Mouse (Mus musculus): ENCODE measurements around the gene Sncg.
"Not testable (repeated sequence)": the region's sequence is repeated elsewhere in the genome, so short reads cannot be mapped to it uniquely, and the experiment has no call there.

Sncg gene

DNA sequence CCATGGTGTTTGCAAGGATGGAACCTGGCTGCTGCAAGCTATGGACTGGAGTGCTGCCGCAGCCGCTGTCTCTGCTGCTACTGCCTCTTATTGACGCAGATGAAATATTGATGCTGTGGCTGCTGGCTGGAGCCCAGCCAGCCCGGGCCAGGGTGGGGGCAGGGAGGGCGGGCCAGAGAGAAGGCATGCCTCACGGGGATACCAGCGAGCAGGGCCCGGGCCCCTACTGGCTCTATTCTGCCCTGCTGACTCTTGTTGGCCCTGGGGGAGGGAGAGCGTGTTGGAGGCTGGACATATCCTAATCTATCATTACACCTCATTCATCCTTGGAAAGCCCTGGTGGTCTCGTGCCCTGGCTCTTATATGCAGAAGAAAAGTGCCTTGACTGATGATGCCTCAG lies at the start of gene Sncg:
Gene Sncg, minus strand, starts transcription at position 213 of the 400 bp plus-strand sequence.
- DNase-seq (ENCODE audit: low spot score in 2 of 2), result peak in 1 of 2 experiments; percentile 16

DNA sequence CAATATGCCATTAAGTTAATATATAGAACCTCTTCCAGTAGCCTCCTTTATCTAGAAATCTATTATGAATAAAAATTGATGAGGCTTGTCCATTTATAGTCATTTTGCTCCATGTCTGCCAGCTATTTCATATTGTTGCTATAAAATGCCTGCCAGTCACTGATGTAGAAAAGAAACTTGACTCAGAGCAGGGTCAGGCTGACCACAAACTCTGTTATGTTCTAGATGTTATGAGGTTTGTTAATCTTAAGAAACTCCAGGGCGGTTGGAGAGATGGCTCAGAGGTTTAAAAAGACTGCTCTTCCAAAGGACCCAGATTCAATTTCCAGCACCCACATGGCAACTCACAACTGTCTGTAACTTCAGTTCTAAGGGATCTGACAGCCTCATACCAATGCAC lies 46.5 kb upstream of the Sncg start:
- DNase-seq (ENCODE audit: low spot score in 2 of 2), result no peak

DNA sequence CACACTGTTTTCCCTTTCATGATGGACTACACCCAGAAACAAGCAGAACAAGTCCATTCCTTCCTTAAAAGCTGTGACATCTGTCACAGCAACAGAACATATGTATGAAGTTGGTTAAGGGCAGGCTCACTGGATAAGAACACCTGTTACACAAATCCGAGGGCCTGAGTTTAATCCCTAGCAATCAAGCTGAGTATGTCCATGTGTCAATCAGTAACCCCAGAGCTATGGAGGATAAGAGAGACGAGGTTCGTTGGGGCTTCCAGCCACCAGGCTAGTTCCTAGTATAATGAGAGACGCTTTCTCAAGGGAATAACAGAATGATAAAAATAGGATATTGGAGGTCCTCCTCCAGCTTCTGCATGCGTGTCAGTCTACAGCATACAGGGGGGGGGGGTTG lies 42.9 kb upstream of the Sncg start:
- no peak for DNase-seq (ENCODE audit: low spot score in 2 of 2)

DNA sequence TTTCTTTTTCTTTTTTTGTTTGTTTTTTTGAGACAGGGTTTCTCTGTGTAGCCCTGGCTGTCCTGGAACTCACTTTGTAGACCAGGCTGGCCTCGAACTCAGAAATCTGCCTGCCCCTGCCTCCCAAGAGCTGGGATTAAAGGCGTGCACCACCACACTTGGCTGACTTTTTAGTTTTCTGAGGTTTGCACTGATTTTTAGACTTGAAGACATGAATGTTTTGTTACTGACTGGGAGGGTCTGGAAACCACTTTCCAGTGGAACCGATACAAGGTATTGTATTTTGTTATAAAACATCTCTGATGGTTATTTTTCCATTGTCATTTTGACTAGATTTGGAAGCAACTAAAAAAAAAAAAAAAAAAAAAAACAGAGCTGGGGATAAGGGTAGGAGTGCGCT lies 42.4 kb upstream of the Sncg start:
- DNase-seq (ENCODE audit: low spot score in 2 of 2), result not testable (repeated sequence)

DNA sequence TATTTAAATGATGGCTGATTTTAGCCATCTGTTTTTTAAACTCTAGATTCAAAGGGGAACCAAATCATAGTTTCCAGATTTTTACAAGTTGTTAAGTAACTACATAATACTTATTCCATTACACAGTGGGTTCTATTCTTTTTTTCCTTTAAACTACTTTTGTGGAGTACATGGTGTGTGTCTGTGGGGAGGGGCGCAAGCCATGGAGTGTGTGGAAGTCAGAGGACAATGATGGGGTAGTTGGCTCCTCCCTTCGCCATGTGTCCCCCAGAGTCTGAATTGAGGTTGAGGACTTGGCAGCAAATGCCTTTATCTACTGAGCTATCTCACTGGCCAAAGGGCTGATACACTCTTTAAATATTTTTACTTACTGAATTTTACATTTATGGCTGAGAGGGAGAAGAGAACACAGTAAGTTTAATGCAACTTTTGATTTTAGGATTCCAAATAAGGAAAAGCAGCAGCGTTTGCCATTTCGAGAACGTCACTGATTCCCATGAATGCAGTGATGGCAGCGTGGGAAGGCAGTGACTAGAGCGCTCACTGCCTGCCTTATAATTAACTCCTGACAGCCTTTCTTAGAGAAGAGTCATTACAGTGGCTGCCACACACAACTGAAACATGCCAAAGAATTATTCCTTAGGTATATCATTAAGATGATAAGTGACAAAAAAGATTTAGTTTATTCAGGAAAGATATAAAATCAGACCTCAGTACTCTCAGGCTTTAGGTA lies 37.7 kb upstream of the Sncg start:
- DNase-seq (ENCODE audit: low spot score in 2 of 2), result no peak

DNA sequence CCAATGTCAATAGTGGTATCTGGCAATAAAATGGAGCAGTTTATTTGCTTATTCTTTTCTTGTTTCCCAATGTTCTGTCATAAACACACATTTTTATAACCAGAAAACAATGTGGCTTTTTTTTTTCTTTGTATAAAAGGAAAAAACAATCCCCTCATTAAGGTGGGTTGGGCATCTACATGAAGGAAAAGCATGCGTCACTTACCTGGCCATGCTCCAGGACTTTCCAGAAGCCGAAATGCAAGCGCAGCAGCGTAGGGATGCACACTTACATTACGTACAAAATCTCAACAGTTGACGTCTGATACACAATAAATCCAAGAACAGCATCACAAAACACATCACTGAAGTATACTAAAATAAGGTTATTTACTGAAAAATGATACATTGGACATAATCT lies 36.1 kb upstream of the Sncg start:
- DNase-seq (ENCODE audit: low spot score in 2 of 2), result no peak

DNA sequence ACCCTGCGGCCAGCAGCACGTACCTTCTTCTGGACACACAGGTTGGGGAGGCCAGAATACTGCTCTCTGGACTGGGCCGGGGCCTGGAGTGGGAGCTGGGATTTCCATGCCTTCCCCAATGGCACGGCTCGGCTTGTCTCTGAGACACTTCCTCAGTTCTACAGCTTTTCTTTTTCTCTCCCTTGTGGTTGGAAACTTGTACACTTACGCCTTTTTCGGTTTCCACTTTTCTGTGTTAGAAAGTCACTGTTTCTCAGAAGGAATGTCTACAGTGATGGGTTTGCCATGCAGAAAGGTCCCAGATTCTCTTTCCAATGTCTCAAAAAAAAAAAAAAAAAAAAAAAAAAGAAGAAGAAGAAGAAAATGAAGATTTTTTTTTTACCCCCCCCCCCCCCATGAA lies 28.8 kb upstream of the Sncg start:
- no peak for DNase-seq (ENCODE audit: low spot score in 2 of 2)

DNA sequence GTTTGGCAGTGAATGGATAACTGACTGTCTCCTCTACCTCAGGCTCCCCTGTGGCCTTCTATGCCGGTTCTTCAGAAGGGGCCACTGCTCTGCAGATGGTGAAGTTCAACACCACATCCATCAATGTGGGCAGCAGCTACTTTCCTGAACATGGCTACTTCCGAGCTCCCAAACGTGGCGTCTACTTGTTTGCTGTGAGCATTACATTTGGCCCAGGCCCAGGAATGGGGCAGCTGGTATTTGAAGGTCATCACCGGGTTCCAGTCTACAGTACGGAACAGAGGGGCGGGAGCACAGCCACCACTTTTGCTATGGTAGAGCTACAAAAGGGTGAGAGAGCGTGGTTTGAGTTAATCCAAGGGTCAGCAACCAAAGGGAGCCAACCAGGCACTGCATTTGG lies 28.3 kb upstream of the Sncg start:
- DNase-seq (ENCODE audit: low spot score in 2 of 2), result no peak

DNA sequence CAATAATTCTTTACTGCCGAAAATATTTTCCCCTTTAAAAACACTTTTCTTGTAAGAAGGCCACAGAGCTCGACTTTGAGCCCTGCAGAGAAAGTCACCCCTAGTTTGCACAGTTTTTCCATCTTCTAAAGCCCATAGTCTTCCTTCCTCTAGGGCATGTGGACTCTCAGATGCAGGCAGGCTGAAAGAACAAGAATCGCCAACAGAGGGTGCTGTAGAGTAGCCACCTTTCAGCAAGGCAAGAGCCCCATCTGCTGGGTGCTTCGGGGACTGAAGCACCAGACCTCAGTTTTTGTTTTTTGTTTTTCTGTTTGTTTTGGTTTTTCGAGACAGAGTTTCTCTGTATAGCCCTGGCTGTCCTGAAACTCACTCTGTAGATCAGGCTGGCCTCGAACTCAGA lies 26.5 kb upstream of the Sncg start:
- DNase-seq (ENCODE audit: low spot score in 2 of 2), result peak; percentile 74

DNA sequence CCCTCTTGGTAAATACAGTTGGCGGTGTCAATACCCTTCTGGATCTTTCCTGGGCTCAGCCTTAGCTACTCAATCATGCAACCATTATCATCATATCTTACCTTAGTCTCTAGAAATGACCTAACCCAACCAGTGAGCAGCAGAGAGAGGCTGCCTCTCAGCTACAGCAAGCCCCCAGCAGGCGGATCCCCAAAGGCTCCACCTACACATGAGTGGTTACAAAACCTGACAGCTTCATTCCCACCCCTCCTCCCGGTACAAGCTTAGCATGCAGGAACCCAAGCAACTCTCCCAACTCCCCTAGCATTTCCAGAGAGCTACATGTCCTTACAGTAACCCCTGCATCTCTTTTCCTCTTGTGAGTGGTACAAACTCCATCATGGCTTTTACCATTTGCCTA lies 25.4 kb upstream of the Sncg start:
- DNase-seq (ENCODE audit: low spot score in 2 of 2), result no peak

DNA sequence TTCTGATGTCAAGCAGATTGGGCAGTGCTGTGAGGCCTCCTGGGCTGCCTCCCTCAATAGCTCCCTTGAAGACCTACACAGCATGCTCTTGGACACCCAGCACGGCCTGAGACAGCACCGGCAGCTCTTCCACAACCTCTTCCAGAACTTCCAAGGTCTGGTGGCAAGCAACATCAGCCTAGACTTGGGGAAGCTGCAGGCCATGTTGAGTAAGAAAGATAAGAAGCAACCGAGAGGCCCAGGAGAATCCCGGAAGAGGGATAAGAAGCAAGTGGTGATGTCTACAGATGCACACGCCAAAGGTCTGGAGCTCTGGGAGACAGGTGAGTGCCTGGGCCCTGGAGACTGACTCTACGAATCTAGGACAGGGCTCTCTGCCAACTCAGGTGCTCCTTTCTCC lies 24.7 kb upstream of the Sncg start:
- DNase-seq (ENCODE audit: low spot score in 2 of 2), result no peak

DNA sequence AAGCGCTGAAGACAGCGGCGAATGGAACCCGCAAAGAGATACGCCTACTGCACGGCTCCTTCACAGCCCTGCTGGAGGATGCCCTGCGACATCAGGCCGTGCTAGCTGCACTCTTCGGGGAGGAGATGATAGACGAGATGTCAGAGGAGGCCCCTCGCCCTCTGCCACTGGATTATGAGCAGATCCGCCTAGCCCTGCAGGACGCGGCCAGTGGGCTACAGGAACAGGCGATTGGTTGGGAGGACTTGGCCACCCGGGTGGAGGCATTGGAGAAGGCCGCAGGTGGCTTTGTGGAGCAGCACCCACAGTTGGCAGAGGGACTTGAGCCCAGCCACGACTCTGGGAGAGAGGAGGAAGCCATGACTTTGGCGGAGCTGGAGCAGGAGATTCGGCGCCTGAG lies 24.3 kb upstream of the Sncg start:
- DNase-seq (ENCODE audit: low spot score in 2 of 2), result no peak

DNA sequence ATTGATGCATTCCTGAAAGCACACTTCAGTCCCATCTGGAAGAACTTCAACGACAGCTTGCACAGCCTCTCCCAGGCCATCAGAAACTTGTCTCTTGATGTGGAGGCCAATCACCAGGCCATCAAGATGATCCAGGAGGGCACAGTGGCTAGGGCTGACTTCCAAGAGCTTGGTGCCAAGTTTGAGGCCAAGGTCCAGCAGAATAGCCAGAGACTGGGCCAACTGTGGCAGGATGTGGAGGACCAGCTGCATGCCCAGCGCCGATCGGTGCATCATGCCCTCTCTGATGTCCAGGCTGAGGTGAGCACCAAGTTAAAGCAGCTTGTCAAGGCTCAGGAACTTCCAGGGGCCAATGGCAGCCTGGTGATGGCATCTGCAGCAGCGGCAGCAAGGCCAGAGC lies 23.3 kb upstream of the Sncg start:
- peak in 1 of 2 experiments; percentile 27 for DNase-seq (ENCODE audit: low spot score in 2 of 2)

DNA sequence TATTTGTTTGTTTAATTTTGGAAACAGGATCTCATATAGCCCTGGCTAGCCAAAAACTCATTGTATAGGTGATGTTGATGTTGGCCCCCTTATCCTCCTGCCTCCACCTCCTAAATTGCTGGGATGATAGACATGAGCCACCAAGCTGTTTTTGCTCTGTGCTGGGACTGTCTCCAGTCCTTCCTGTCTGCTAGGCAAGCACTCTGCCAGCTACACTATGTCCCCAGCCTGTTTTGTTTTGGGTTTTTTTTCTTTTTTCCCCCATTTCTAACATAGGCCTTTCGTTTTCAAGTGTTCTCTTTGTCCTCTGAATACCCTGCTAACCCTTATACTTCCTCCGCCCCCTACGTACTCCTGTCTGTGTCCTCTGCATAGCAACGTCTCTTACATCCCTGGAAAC lies 18.7 kb upstream of the Sncg start:
- no peak for DNase-seq (ENCODE audit: low spot score in 2 of 2)

DNA sequence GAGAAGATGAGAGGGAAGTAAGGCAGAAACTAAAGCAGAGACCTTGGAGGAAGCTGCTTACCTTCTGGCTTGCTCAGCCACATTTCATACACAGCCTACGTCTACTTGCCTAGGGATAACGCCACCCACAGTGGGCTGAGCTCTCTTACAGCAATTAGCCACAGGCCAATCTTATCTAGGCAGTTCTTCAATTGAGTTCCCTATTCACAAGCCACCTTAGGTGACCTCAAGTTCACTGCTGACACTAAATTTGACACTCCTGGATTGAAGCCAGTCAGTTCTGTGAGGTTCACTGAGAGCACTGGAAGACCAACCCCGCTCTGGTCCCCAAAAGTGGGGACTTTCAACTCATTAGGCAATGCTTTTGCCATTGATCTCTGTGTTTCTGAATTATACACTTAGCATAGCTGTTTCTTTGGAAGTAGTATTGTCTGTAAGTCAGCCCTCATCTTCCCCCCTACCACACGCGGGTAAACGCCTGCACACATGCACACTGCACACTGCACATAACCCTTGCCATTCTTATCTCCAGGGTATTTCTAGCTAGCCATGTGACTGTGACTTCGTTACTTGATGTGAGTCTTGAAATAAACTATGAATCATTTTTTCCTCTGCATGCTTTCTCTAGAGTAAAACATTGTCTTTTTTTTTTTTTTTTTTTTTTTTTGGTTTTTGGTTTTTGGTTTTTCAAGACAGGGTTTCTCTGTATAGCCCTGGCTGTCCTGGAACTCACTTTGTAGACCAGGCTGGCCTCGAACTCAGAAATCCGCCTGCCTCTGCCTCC lies 8.5 kb upstream of the Sncg start:
- DNase-seq (ENCODE audit: low spot score in 2 of 2), result no peak

DNA sequence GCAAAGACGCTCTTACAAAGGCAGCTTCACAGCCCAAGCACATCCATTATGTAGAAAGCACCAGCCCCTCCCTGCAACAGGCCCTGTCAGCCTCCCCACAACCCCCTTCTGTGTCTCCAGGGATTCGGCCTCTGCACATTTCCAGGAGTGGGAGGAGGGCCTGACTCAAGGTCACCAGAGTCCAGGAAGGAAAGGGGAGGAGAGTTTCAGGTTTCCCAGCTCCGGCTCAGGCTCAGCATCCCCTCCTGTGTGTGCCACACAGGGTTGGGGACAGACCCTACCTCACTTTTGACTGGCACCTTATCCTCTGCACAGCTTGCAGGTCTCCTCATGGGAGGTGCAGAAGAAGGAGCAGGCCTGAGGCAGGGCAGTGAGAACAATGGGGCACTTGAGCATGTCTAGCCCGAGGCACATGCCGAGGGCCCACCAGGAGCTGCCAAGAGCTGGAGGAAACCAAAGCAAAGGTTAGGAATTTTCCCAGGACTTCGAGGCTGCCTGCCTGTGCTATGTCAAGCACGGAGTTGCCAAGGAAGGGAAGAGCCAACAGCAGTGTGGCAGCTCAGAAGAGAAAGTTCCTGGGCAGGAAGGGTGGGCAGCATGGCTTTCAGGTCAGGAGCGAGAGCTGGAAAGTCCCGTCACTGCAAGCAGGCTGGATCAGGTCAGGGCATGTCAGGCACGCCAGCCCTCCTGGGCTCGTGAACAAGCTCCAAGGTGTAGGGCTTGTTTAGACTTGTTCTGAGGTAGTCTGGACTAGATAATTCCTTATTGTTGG lies 4.2 kb upstream of the Sncg start:
- peak; percentile 38 to 62 for DNase-seq (ENCODE audit: low spot score in 2 of 2)

DNA sequence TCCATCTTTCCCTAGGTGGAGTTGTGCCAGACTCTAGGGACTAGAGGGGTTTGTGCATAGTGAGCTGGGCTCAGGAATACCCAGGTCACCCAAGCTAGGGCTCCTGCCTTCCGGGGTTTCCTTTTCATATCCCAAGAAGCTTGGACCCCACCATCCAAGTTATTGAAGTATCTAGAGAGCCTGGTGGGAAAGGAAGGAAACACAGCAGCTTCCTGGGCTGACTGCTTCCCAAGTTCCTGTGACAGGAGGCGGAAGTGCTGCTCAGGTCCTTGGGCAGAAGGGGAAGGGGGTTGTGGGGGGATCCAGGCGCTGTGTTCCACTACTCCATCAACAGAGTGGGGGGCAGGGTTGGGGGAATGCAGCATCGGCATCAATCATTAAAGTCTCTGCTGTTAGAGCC lies 2.5 kb upstream of the Sncg start:
- no peak for DNase-seq (ENCODE audit: low spot score in 2 of 2)

DNA sequence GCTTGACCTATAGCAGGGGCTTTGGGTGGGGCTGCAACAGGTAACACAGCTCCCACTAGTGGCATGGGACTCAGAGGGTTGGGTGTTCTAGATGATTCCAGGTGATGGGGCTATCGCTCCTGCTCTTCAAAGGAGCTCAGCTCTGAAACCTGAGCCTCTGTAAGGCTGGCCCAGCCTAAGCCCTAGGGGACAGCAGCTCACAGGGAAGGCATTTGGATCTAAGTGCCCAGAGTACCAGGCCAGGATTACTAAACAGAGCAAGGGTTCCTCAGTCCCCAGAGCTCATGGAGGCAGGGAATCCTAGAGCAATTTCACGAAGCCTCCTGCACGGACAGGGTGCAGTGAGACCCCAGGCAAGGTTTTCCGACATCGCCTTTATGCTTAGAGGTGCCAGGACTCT lies 1.4 kb upstream of the Sncg start:
- no peak for DNase-seq (ENCODE audit: low spot score in 2 of 2)

DNA sequence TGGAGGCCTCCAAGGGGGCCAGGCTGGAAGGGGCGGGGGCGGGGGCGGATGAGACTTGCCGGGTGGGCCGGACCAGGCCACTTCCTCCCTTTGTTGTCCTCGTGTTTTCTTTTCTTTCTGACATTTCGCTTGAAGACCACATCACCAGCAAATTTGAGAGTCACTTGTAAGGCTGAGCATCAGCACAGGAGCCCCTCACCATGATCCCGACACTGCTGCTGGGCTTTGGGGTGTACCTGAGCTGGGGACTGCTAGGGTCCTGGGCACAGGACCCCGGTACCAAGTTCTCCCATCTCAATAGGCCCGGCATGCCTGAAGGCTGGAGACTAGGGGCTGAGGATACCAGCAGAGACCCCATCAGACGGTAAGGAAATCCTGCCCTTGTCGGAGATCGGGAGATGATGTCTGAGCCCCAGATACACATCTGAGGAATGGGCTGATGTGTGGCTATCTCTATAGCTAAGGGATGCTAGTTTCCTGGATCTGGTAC lies 871 bp upstream of the Sncg start, which contains the start of gene Mmrn2:
Gene Mmrn2, plus strand, starts transcription at position 51 of the 490 bp plus-strand sequence.
- no peak for DNase-seq (ENCODE audit: low spot score in 2 of 2)

DNA sequence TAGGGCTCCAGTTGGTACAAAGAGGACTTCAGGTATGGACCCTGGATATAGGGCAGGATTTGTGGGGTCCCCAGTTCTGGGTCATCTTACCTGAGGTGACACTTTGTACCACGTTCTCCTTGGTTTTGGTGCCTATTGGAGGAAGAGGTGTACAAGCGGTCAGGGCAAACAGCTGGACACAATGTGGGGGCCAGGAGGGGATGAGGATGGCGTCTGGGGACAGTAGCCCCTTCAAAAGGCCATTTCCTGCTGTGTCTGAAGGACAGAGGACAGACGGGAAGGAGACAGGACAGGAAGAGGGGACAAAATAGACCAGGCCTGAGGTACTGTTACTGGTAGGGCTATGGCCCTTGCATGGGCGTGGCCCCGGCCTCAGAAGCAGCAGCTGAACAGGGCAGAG lies 1.0 kb downstream of the Sncg start:
- no peak for DNase-seq (ENCODE audit: low spot score in 2 of 2)

DNA sequence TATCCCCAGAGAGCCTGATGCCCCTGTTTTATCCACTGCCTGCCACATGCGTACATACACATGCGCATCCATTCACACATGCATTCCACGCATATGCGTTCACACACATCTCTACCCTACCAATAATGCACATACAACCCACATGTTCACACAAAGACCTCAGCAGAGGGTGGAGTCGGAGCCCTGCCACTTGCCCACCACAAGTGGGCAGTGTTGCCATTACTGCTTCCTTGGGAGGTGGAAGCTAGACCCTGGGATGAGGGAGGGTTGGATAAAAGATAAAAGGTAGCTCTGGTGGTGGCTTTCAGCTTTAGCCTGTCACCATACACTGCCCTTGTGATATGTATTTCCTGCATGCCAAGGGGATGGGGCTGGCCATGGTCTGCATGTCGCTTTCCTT lies 1.9 kb downstream of the Sncg start:
- DNase-seq (ENCODE audit: low spot score in 2 of 2), result peak; percentile 44 to 51

DNA sequence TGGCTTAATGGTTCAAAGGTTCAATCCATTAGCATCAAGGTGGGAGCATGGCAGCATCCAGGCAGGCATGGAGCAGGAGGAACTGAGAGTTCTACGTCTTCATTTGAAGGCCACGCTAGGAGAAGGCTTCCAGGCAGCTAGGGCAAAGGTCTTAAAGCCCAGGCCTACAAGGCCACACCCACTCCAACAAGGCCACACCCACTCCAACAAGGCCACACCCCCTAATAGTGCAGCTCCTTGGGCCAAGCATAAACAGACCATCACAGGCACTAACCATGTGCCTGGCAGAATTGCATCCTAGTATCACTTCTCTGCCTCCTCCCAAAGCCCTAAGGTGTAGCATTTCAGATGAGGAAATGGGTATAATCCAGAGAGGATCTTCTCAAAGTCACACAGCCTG lies 2.8 kb downstream of the Sncg start:
- DNase-seq (ENCODE audit: low spot score in 2 of 2), result no peak

Data from urinary bladder, postnatal 36 days (tissue).